Mouse (Mus musculus) stomach, embryonic 16.5 days (tissue): ENCODE results near the gene Epha8. TPM values are rescaled to one million over a fixed set of nuclear protein-coding genes. Genes with fewer than 3 reads are reported as not detected.
A peak's percentile ranks its signal among the peaks of the same experiment; 100 is the strongest.

Experiments used
- ATAC-seq: fragments of 200-750 bp; cut with Nextera tagmentation; 2 replicates; pipeline ENCODE4 v1.8.0; 2017; ENCODE audit warnings: moderate number of reproducible peaks, moderate TSS enrichment; ENCODE audit not compliant: insufficient read depth, low FRiP score
- H3K27ac ChIP-seq: fragments of 300-500 bp; sonication (generic); 2 replicates; pipeline ENCODE4 v1.5.1; 2014; ENCODE audit warnings: low read length
- H3K27me3 ChIP-seq: fragments of 300-500 bp; sonication (generic); 2 replicates; pipeline ENCODE4 v1.6.1; 2014; ENCODE audit warnings: low read length, control low read depth, mixed read lengths; ENCODE audit not compliant: control insufficient read depth, insufficient read depth
- H3K36me3 ChIP-seq: fragments of 300-500 bp; sonication (generic); 2 replicates; pipeline ENCODE4 v1.6.1; 2014; ENCODE audit warnings: low read length; ENCODE audit not compliant: control insufficient read depth, insufficient read depth
- H3K4me1 ChIP-seq: fragments of 300-500 bp; sonication (generic); 2 replicates; pipeline ENCODE4 v1.6.1; 2014; ENCODE audit warnings: low read length, control low read depth, mixed read lengths; ENCODE audit not compliant: control insufficient read depth, insufficient read depth
- H3K4me2 ChIP-seq: fragments of 300-500 bp; sonication (generic); 2 replicates; pipeline ENCODE4 v1.6.1; 2014; ENCODE audit warnings: low read depth, low read length, mixed read lengths
- H3K4me3 ChIP-seq: fragments of 300-500 bp; sonication (generic); replicated peaks from 2 replicates; pipeline ENCODE4 v1.5.1; 2014; ENCODE audit warnings: mild to moderate bottlenecking, low read length
- H3K9ac ChIP-seq: fragments of 300-500 bp; sonication (generic); 2 replicates; pipeline ENCODE4 v1.6.1; 2014; ENCODE audit warnings: low read length
- H3K9me3 ChIP-seq: fragments of 300-500 bp; sonication (generic); replicated peaks from 2 replicates; pipeline ENCODE4 v1.6.1; 2016; ENCODE audit warnings: low read length, control low read depth; ENCODE audit not compliant: control insufficient read depth
- WGBS: fragments of 180-500 bp; shearing (Covaris S2); extraction: QIAGEN DNeasy Blood & Tissue Kit; methylation state at CpG from one replicate; pipeline ENCODE4 v1.1.7; 2014; 5-methylcytosine and 5-hydroxymethylcytosine counted together
- polyA plus RNA-seq: library from polyadenylated mRNA; unstranded; fragments of >200 nt; fragmentation: Nextera tagmentation; extraction: Ambion mirVana; gene quantifications from 2 replicates; pipeline ENCODE4 v1.2.1, GENCODE M21; 2015

The Epha8 gene
- polyA plus RNA-seq, 1 experiment from 2014 or later: 0.39 TPM

DNA sequence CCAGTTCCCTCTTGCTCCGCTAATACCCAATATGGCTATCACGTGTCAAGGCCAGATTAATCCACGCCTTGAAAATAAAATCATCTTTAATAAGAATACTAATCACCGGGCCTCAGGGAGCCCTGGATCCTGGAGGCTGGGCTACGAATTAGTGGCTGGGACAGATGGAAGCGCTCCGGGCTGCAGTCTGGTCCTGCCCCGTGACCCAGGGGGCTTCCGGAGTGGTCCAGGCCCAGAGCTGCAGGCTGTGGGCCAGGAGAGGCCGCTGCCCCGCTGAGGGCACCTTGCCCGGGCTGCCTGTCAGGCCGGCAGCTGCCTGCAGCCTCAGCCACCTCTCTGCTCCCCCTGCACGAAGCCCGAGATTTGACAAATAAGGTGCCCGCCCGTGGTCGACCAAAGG, 13.9 kb downstream of the Epha8 start:
- WGBS: 18% methylated on average over 18 of the region's 18 CpGs
- no peak for ATAC-seq

DNA sequence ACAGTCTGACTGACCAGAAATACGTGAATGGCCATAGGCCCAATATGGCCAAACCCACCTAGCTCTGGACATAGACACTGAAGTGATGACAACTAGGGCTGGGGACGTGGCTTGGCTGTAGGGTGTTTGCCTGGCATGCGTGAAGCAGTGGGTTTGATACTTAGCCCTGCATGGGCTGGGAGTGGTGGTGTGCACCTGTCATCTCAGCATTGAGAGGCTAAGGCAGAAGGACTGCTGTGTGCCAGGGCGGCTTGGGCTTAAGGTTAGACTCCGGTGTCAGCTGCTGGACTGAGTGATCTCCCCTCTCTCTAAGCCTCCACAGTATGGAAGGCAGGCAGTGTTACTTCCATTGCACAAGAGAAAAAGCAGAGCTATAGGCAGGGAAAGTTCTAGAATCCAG, 18.7 kb downstream of the Epha8 start:
- no peak overlapping the region for H3K4me3 ChIP-seq
- H3K36me3 ChIP-seq: no peaks in the 10 kb centered on the region
- no peak for ATAC-seq
- H3K4me1 ChIP-seq: peaks cover 4% of the 10 kb centered on the region
- WGBS: 93% methylated on average over 5 of the region's 5 CpGs
- no peak overlapping the region for H3K4me2 ChIP-seq
- H3K27me3 ChIP-seq: no peaks in the 10 kb centered on the region
- no peaks in the 10 kb centered on the region for H3K9me3 ChIP-seq
- no peak overlapping the region for H3K27ac ChIP-seq
- H3K9ac ChIP-seq: no peak overlapping the region

More for the DNA sequence above, 13.9 kb downstream of the Epha8 start:
- Histone ChIP-seq H3K36me3 (no peaks in the 10 kb centered on the region), H3K4me3 (no peak overlapping the region), H3K9ac (no peak overlapping the region), H3K4me2 (no peak overlapping the region), H3K4me1 (0 out of 2 replicates have a peak, but pooled peaks cover 5% of the 10 kb centered on the region), H3K9me3 (no peaks in the 10 kb centered on the region), H3K27me3 (peaks cover 4% of the 10 kb centered on the region; the same call in 1 of the 2 replicates), H3K27ac (no peak overlapping the region)

DNA sequence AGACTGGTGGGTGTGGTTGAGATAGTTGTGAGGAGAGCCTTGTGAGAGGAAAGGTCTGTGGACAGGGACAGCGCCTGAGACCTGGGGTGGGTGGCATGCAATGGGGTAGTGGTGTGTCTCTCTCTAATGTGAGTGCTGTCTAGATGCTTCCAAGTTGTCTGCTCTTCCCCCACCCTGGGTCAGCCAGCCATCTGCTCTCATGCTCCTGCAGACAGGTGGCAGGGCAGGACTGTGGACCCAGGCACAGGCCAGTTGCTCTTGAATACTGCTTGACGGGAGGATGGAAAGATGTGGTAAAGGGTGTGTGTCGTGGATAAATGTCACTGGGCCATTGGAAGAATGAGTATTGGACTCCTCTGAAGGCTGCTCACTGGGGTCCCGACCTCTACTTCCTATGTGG, 19.3 kb downstream of the Epha8 start:
- no peaks in the 10 kb centered on the region for H3K9me3 ChIP-seq
- no peak overlapping the region for H3K9ac ChIP-seq
- H3K36me3 ChIP-seq: no peaks in the 10 kb centered on the region
- 71% methylated on average over 4 of the region's 4 CpGs for WGBS
- no peak overlapping the region for H3K27ac ChIP-seq
- H3K4me2 ChIP-seq: no peak overlapping the region
- no peaks in the 10 kb centered on the region for H3K27me3 ChIP-seq
- peaks cover 4% of the 10 kb centered on the region for H3K4me1 ChIP-seq
- no peak overlapping the region for H3K4me3 ChIP-seq
- ATAC-seq: no peak

DNA sequence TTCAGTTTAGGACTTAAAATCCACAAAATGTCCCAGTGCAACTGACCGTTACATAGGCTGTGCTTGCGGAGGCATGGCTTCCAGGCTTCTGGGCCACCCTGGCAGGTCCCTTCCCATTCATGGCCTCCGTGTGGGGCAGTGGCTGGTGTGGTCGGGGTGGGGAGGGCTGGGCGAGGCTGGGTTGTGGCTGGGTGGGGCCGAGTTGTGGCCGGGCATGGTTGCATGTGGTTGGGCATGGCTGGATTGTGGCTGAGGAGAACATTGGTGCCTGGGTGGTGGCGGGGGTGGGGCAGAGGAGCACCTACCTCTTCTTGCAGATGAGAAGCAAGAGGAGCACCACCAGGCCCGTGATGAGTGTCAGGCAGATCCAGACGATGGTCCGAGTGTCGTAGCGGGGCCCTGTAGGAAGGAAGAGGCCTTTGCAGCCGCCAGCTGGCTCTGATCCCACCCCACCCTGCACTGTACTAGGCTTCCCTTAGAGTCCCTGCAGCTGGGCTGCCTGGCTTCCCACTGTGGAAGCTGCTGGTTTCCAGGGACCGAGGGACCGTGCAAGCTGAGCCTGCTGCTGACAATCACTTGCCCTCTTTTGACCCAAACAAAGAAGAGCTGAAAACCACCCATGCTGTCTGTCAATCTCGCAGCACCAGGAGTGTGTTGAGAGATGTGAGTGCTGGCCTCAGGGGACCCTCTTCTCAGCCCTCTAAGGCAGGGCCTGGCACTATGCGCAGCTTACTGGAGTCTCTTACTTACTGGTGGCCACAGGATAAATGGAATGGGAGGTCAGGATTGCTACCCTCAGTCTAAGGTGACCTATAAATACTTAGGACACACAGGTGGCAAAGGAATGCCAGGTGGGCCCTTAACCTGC, 21.6 kb downstream of the Epha8 start:
- Histone ChIP-seq H3K36me3 (no peaks in the 10 kb centered on the region), H3K4me3 (no peak overlapping the region), H3K9ac (no peak overlapping the region), H3K27ac (no peak overlapping the region), H3K9me3 (no peaks in the 10 kb centered on the region), H3K4me1 (peaks cover 4% of the 10 kb centered on the region), H3K4me2 (no peak overlapping the region), H3K27me3 (no peaks in the 10 kb centered on the region)
- peak; percentile 42; the same call in 1 of the 2 replicates for ATAC-seq
- 53% methylated on average over 18 of the region's 18 CpGs for WGBS

DNA sequence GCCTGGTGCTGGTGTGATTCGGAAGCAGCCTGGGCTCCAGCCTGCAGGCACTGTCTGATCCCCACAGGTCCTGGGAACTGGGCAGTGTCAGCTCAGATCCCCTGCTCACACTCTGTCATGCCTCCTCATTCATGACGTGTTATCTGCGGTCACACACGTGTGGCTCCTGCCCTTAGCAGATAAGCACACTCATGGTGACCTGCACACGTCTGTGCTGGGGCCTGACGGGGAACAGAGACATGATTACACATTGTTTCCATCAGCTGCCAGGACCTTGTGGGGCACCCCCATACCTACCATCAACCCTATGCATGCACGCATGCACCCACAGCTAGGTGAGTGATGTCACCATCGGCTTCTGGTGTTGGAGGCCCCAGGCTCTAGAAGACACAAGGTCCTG, 26.1 kb downstream of the Epha8 start:
- ATAC-seq: 0 out of 2 replicates have a peak, but pooled peaks have one; percentile 15
- Histone ChIP-seq H3K9me3 (no peaks in the 10 kb centered on the region), H3K4me1 (peaks cover 4% of the 10 kb centered on the region), H3K4me2 (no peak overlapping the region), H3K36me3 (no peaks in the 10 kb centered on the region), H3K27me3 (peaks cover 10% of the 10 kb centered on the region; the same call in 1 of the 2 replicates), H3K4me3 (no peak overlapping the region), H3K27ac (no peak overlapping the region), H3K9ac (no peak overlapping the region)
- WGBS: 80% methylated on average over 8 of the region's 8 CpGs

DNA sequence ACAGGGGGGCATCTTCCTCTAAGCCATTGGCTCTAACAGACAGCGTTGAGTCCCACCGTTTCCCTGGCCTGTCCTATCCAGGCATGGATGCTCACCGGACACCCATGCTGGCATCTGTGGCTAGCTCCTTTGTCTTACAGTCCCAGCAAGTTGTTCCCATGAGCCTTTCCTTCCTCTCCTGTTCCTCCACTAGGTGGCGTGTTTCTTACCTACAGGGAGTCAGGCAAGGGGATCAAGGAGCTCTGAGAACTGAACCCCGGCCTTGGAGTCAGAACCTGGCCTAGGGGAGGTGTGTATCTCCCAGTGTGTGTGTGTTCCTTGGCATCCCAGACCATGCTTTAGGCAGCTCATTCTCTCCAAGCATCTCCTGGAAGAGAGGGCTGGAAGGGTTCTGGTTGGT, 27.7 kb downstream of the Epha8 start:
- Histone ChIP-seq H3K27me3 (peaks cover 18% of the 10 kb centered on the region; the same call in 1 of the 2 replicates), H3K4me3 (no peak overlapping the region), H3K4me1 (no peaks in the 10 kb centered on the region), H3K36me3 (no peaks in the 10 kb centered on the region), H3K4me2 (no peak overlapping the region), H3K27ac (no peak overlapping the region), H3K9me3 (no peaks in the 10 kb centered on the region), H3K9ac (no peak overlapping the region)
- ATAC-seq: no peak
- WGBS: 14% methylated on average over 5 of the region's 5 CpGs

DNA sequence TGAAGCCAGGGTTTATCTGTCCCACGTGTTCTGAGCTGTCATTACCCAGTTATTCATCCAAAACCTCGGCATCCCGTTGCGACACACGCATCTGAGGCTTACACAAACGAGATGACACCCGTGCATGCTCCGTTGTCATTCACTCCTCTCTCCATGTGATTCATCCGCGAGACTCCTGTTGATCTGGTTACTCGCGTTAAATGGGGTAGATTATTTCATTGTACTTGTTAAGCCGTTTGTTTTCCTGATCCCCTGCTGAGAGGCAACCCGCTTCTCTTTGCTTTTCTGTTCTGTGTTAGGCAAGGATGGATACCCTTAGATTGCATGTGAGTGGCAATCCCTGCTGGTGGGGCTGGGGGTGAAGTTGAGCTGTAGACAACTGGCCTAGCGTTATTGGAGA, 30.8 kb downstream of the Epha8 start:
- H3K9me3 ChIP-seq: no peaks in the 10 kb centered on the region
- peaks cover 18% of the 10 kb centered on the region; the same call in 1 of the 2 replicates for H3K27me3 ChIP-seq
- H3K4me2 ChIP-seq: no peak overlapping the region
- H3K9ac ChIP-seq: no peak overlapping the region
- H3K4me1 ChIP-seq: no peaks in the 10 kb centered on the region
- WGBS: 18% methylated on average over 15 of the region's 15 CpGs
- H3K36me3 ChIP-seq: no peaks in the 10 kb centered on the region
- no peak overlapping the region for H3K27ac ChIP-seq
- no peak for ATAC-seq
- H3K4me3 ChIP-seq: no peak overlapping the region

DNA sequence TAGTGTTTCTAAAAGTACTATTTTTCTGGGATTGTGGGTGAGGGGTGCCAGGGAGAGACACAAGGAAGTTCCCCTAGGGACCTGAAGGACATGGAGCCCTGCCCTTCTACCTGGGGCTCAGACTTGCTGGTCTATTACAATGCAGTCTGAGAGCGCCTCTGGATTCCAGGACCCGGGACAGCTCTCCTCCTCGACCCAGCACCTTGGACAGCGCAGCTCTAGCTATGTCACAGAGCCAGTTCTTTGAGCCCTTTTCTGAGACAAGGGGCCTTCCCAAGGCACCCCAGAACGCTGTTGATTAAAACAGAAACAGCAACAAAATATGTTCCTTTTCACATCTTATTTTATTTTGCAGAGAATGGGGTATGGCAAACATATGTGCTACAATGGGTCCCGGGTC, 32.1 kb downstream of the Epha8 start:
- no peak overlapping the region for H3K27ac ChIP-seq
- no peak for ATAC-seq
- peaks cover 18% of the 10 kb centered on the region; the same call in 1 of the 2 replicates for H3K27me3 ChIP-seq
- H3K4me3 ChIP-seq: no peak overlapping the region
- 4% methylated on average over 6 of the region's 6 CpGs for WGBS
- no peaks in the 10 kb centered on the region for H3K4me1 ChIP-seq
- no peak overlapping the region for H3K4me2 ChIP-seq
- no peaks in the 10 kb centered on the region for H3K9me3 ChIP-seq
- H3K9ac ChIP-seq: no peak overlapping the region
- H3K36me3 ChIP-seq: no peaks in the 10 kb centered on the region

DNA sequence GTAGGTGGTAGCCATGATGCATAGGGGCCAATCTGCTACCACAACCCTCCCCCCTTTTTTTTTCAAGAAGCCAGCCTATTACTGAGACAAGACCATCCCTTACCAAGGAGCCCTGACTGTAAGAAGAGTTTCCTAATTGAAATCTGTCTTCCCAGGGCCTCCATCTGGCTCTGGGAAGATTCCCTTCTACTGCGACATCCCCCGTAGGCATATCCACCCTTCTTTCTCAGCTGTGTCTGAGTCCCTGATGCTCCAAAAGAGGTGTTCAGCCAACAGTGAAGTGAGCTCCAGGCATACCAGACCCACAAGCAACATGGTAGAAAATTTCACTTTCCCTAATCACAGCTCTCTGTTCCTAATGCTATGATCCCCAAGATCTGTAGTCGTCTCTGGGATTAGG, 37.1 kb downstream of the Epha8 start:
- H3K4me3 ChIP-seq: no peak overlapping the region
- no peaks in the 10 kb centered on the region for H3K27me3 ChIP-seq
- H3K9me3 ChIP-seq: no peaks in the 10 kb centered on the region
- 77% methylated on average over 3 of the region's 3 CpGs for WGBS
- no peak for ATAC-seq
- no peaks in the 10 kb centered on the region for H3K36me3 ChIP-seq
- H3K27ac ChIP-seq: no peak overlapping the region
- no peak overlapping the region for H3K4me2 ChIP-seq
- no peaks in the 10 kb centered on the region for H3K4me1 ChIP-seq
- no peak overlapping the region for H3K9ac ChIP-seq
